Mouse (Mus musculus) R1 (cell line): ENCODE results near the gene Bcl6.

Experiments used
- DNase-seq: peaks from one replicate; pipeline ENCODE4 v3.0.0-alpha.2; 2018; ENCODE audit warnings: low read depth, low spot score

Bcl6 gene

GRCm38 (mm10) chr16:23991170-23991569 lies 2.5 kb upstream of the Bcl6 start:
- peak; percentile 79 for DNase-seq

- no peak for DNase-seq
These were observed 1.7 kb upstream of the Bcl6 start for GRCm38 (mm10) chr16:23990161-23990970.

GRCm38 (mm10) chr16:23989209-23990160 lies 833 bp upstream of the Bcl6 start:
- DNase-seq, result no peak

- no peak for DNase-seq
These were observed 541 bp downstream of the Bcl6 start for GRCm38 (mm10) chr16:23988157-23988465.

GRCm38 (mm10) chr16:23987341-23988156 lies 1.1 kb downstream of the Bcl6 start:
- peak; percentile 61 for DNase-seq

GRCm38 (mm10) chr16:23986871-23987270 lies 1.8 kb downstream of the Bcl6 start:
- no peak for DNase-seq

- no peak for DNase-seq
These were observed 2.5 kb downstream of the Bcl6 start for GRCm38 (mm10) chr16:23986176-23986575.

GRCm38 (mm10) chr16:23985467-23985861 lies 3.2 kb downstream of the Bcl6 start:
- no peak for DNase-seq

- no peak for DNase-seq
These were observed 3.7 kb downstream of the Bcl6 start for GRCm38 (mm10) chr16:23984760-23985466.

GRCm38 (mm10) chr16:23984183-23984582 lies 4.5 kb downstream of the Bcl6 start:
- DNase-seq, result peak; percentile 86

- peak; percentile 73 for DNase-seq
These were observed 5.6 kb downstream of the Bcl6 start for GRCm38 (mm10) chr16:23982891-23983588.

- DNase-seq, result peak; percentile 91
These were observed 6.5 kb downstream of the Bcl6 start for GRCm38 (mm10) chr16:23981925-23982851.

- DNase-seq, result no peak
These were observed 7.5 kb downstream of the Bcl6 start for GRCm38 (mm10) chr16:23980991-23981720.

- no peak for DNase-seq
These were observed 8.3 kb downstream of the Bcl6 start for GRCm38 (mm10) chr16:23980201-23980870.

- no peak for DNase-seq
These were observed 9.2 kb downstream of the Bcl6 start for GRCm38 (mm10) chr16:23979446-23979845.

GRCm38 (mm10) chr16:23978495-23978894 lies 10.2 kb downstream of the Bcl6 start:
- no peak for DNase-seq

- DNase-seq, result no peak
These were observed 10.9 kb downstream of the Bcl6 start for GRCm38 (mm10) chr16:23977732-23978131.

- no peak for DNase-seq
These were observed 12.5 kb downstream of the Bcl6 start for GRCm38 (mm10) chr16:23976196-23976595.
